Mouse (Mus musculus) lung, adult 2 months (tissue): ENCODE results near the gene Nme9.

Experiments
- CTCF ChIP-seq: fragments of 200-500 bp; IDR thresholded peaks from 2 replicates; pipeline ENCODE4 v1.5.1; 2011; ENCODE audit warnings: mild to moderate bottlenecking, low read length, control low read depth; ENCODE audit not compliant: insufficient read depth
- POLR2A ChIP-seq: fragments of 200-500 bp; IDR thresholded peaks from 2 replicates; pipeline ENCODE4 v1.6.1; 2011; ENCODE audit warnings: low read depth, mild to moderate bottlenecking, control low read depth, low read length, borderline replicate concordance; ENCODE audit errors: extremely low read depth

GRCm38 (mm10) chr9:99437781-99438565, 13.3 kb upstream of the Nme9 start:
- TF ChIP-seq POLR2A (no peak), CTCF (no peak)
